Mouse (Mus musculus) stomach, postnatal 0 days (tissue): ENCODE measurements around the gene Il1f5. TPM values are rescaled to one million over a fixed set of nuclear protein-coding genes. Genes with fewer than 3 reads are reported as not detected.
A peak's percentile ranks its signal among the peaks of the same experiment; 100 is the strongest.

ENCODE experiments used
- ATAC-seq: fragments of 200-750 bp; cut with Nextera tagmentation; 2 replicates; pipeline ENCODE4 v1.8.0; 2017; ENCODE audit not compliant: low FRiP score, low TSS enrichment
- DNase-seq: peaks from one replicate; pipeline ENCODE4 v3.0.0-alpha.2; 2016; ENCODE audit warnings: low spot score
- H3K27ac ChIP-seq: fragments of 300-500 bp; sonication (generic); replicated peaks from 2 replicates; pipeline ENCODE4 v1.5.1; 2014; ENCODE audit warnings: mild to moderate bottlenecking, control low read depth
- H3K27me3 ChIP-seq: fragments of 300-500 bp; sonication (generic); 2 replicates; pipeline ENCODE4 v1.6.1; 2014; ENCODE audit warnings: low read length; ENCODE audit not compliant: control insufficient read depth, insufficient read depth
- H3K36me3 ChIP-seq: fragments of 300-500 bp; sonication (generic); 2 replicates; pipeline ENCODE4 v1.6.1; 2014; ENCODE audit warnings: low read length, mixed read lengths; ENCODE audit not compliant: control insufficient read depth, insufficient read depth
- H3K4me1 ChIP-seq: fragments of 300-500 bp; sonication (generic); replicated peaks from 2 replicates; pipeline ENCODE4 v1.6.1; 2014; ENCODE audit warnings: antibody characterized with exemption; ENCODE audit not compliant: control insufficient read depth, insufficient read depth
- H3K4me2 ChIP-seq: fragments of 300-500 bp; sonication (generic); replicated peaks from 2 replicates; pipeline ENCODE4 v1.6.1; 2014; ENCODE audit warnings: low read depth, mild to moderate bottlenecking, control low read depth, moderate library complexity
- H3K4me3 ChIP-seq: fragments of 300-500 bp; sonication (generic); 2 replicates; pipeline ENCODE4 v1.5.1; 2014; ENCODE audit warnings: low read depth, low read length, control low read depth
- H3K9ac ChIP-seq: fragments of 300-500 bp; sonication (generic); 2 replicates; pipeline ENCODE4 v1.6.1; 2014; ENCODE audit warnings: mild to moderate bottlenecking, low read length, control low read depth, mixed read lengths
- H3K9me3 ChIP-seq: fragments of 300-500 bp; sonication (generic); 2 replicates; pipeline ENCODE4 v1.6.1; 2016; ENCODE audit warnings: low read length; ENCODE audit not compliant: control insufficient read depth
- CTCF ChIP-seq: IDR thresholded peaks from 2 replicates; pipeline ENCODE4 v1.5.1; 2016; ENCODE audit warnings: antibody characterized with exemption, low read depth, mild to moderate bottlenecking, moderate library complexity
- EP300 ChIP-seq: optimal IDR thresholded peaks from 2 replicates; pipeline ENCODE3; 2016; ENCODE audit warnings: antibody characterized with exemption
- WGBS: fragments of 180-500 bp; shearing (Covaris S2); extraction: QIAGEN DNeasy Blood & Tissue Kit; methylation state at CpG from one replicate; pipeline ENCODE4 v1.1.7; 2014; 5-methylcytosine and 5-hydroxymethylcytosine counted together
- polyA plus RNA-seq: library from polyadenylated mRNA; unstranded; fragments of >200 nt; fragmentation: Nextera tagmentation; extraction: Ambion mirVana; gene quantifications from 2 replicates; pipeline ENCODE4 v1.2.1, GENCODE M21; 2015

Il1f5 gene
- 114 and 116 TPM in 2 replicates for polyA plus RNA-seq

- ATAC-seq (no peak), DNase-seq (no peak)
- Histone ChIP-seq H3K4me1 (no peaks in the 10 kb centered on the region), H3K4me3 (no peak within 1 kb of the TSS), H3K9me3 (no peaks in the 10 kb centered on the region), H3K4me2 (no peak within 1 kb of the TSS), H3K9ac (no peak within 1 kb of the TSS), H3K27ac (no peak within 1 kb of the TSS), H3K27me3 (no peaks in the 10 kb centered on the region), H3K36me3 (no peaks in the 10 kb centered on the region)
- no peak for TF ChIP-seq EP300
- TF ChIP-seq CTCF, result no peak
Measured at GRCm38 (mm10) chr2:24276654-24277053, at the start of gene Il1f5. Gene Il1f5 (plus strand): TSS chr2:24276954.

- Histone ChIP-seq H3K4me2 (no peak overlapping the region), H3K36me3 (no peaks in the 10 kb centered on the region), H3K4me3 (no peak overlapping the region), H3K9ac (no peak overlapping the region), H3K27ac (no peak overlapping the region), H3K9me3 (no peaks in the 10 kb centered on the region), H3K4me1 (no peaks in the 10 kb centered on the region), H3K27me3 (no peaks in the 10 kb centered on the region)
- no peak for DNase-seq
- TF ChIP-seq EP300 (no peak), CTCF (no peak)
- ATAC-seq, result no peak
- WGBS, result 80% methylated on average over 2 of the region's 2 CpGs
Measured at GRCm38 (mm10) chr2:24227191-24227590, 49.6 kb upstream of the Il1f5 start.

GRCm38 (mm10) chr2:24267503-24267902 is 9.3 kb upstream of the Il1f5 start:
- 56% methylated on average over 1 of the region's 1 CpGs for WGBS
- Histone ChIP-seq H3K4me3 (no peak overlapping the region), H3K27ac (no peak overlapping the region), H3K4me1 (no peaks in the 10 kb centered on the region), H3K36me3 (no peaks in the 10 kb centered on the region), H3K9ac (no peak overlapping the region), H3K4me2 (no peak overlapping the region), H3K27me3 (no peaks in the 10 kb centered on the region), H3K9me3 (no peaks in the 10 kb centered on the region)
- no peak for TF ChIP-seq EP300
- no peak for TF ChIP-seq CTCF
- DNase-seq (no peak), ATAC-seq (peak; percentile 87)

DNA sequence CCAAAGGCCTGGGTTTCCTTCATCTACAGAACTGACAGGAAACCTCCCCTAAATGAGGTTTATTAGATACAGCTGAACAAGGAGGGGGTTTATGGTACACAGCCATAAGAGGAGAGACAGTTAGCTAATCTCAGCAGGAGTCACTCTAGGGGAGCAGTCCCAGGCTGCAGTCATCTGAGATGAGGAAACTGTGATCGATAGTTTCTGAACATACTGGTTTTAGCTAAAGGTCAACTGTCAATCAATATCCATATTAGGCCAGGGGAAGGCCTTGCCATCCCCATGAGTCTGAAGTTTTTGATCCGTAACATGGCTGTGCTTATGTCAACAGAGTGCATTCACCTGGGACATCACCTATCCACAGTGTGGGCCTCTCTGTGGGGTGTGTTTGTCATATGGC is 3.1 kb upstream of the Il1f5 start:
- ATAC-seq (no peak), DNase-seq (no peak)
- Histone ChIP-seq H3K9ac (no peak overlapping the region), H3K27me3 (no peaks in the 10 kb centered on the region), H3K27ac (no peak overlapping the region), H3K4me3 (no peak overlapping the region), H3K9me3 (no peaks in the 10 kb centered on the region), H3K36me3 (no peaks in the 10 kb centered on the region), H3K4me2 (no peak overlapping the region), H3K4me1 (no peaks in the 10 kb centered on the region)
- 62% methylated on average over 2 of the region's 2 CpGs for WGBS
- TF ChIP-seq EP300 (no peak), CTCF (no peak)

DNA sequence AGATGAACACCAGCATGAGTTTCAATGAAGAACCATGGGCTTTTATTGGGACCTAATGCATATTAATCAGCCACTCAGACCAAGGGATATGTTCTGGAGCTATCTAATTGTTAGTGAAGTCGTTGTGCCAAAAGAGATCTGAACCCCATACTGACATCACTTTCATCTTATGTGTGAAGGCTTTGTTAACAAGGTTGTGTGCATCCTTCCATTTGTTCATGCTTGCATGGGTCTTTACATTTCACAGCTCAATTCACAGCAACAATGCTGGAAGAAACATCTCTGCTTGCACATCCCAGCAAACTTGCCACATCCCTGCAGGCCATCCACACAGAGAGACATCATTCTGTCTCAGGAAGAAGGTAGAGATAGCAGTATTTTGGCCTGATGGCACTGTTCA is 1.6 kb upstream of the Il1f5 start:
- Histone ChIP-seq H3K27me3 (no peaks in the 10 kb centered on the region), H3K4me1 (no peaks in the 10 kb centered on the region), H3K27ac (no peak overlapping the region), H3K9ac (no peak overlapping the region), H3K9me3 (no peaks in the 10 kb centered on the region), H3K4me2 (no peak overlapping the region), H3K4me3 (no peak overlapping the region), H3K36me3 (no peaks in the 10 kb centered on the region)
- TF ChIP-seq CTCF, result no peak
- 56% methylated on average over 1 of the region's 1 CpGs for WGBS
- ATAC-seq (no peak), DNase-seq (no peak)

- DNase-seq, result no peak
- H3K27me3 ChIP-seq, result no peaks in the 10 kb centered on the region
- no peak within 1 kb of the TSS for H3K9ac ChIP-seq
- no peak for ATAC-seq
- H3K4me2 ChIP-seq, result no peak within 1 kb of the TSS
- H3K4me3 ChIP-seq, result no peak within 1 kb of the TSS
- whole genome bisulfite sequencing, result 75% methylated on average over 5 of the region's 5 CpGs
- no peak within 1 kb of the TSS for H3K27ac ChIP-seq
- H3K36me3 ChIP-seq, result no peaks in the 10 kb centered on the region
- no peaks in the 10 kb centered on the region for H3K9me3 ChIP-seq
- no peak for TF ChIP-seq EP300
- no peak for TF ChIP-seq CTCF
- H3K4me1 ChIP-seq, result no peaks in the 10 kb centered on the region
Measured at GRCm38 (mm10) chr2:24290896-24291295, 14.1 kb downstream of the Il1f5 start, which contains the start of gene Il1f10. Gene Il1f10 (plus strand): TSS chr2:24291196.
